Mouse (Mus musculus): Measurements from ENCODE around the gene Pdk2. TPM values are rescaled to one million over a fixed set of nuclear protein-coding genes. Genes with fewer than 3 reads are reported as not detected.

The Pdk2 gene
- total RNA-seq (2021): 100 to 1,000 TPM; 116 to 128 TPM
- long read RNA-seq, experiment 1, transcript Pdk2-201 (11 exons, 2,246 nt): major isoform, 259 of 294 reads
- long read RNA-seq, experiment 1, partial matches to known transcripts: 12 of 294 reads
- long read RNA-seq, experiment 1, other reads (novel, unspliced or antisense): 23 of 294 reads
- long read RNA-seq, experiment 2, transcript Pdk2-201 (11 exons, 2,246 nt): major isoform, 134 of 160 reads
- long read RNA-seq, experiment 2, partial matches to known transcripts: 10 of 160 reads
- long read RNA-seq, experiment 2, other reads (novel, unspliced or antisense): 16 of 160 reads

DNA sequence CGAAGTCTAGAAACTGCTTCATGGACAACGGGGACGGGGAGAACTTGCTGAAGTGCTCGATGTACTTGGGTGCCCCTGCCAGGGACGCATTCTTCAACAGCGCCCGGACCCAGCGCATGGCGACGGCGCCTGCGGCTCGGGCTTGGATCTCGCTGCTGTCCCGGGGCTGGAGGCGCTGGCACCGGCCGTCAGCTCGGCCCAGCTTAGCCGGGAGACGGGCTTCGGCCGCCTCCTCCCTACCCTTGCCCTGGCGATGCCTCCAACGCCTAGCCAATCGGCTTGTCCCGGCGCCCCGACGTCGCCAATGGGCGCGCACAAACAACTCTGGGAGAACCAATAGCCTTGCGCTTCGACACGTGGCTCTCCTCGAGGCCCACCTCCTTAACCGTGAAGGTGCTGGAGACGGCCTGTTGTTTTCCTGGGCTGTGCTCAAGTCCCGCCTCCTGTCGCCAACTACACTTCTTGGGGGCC, at the start of gene Pdk2:
Gene Pdk2, minus strand, starts transcription at position 216 of the 471 bp plus-strand sequence.
- DNase-seq (ENCODE audit: low spot score in 2 of 2): peak; percentile 93 to 98

DNA sequence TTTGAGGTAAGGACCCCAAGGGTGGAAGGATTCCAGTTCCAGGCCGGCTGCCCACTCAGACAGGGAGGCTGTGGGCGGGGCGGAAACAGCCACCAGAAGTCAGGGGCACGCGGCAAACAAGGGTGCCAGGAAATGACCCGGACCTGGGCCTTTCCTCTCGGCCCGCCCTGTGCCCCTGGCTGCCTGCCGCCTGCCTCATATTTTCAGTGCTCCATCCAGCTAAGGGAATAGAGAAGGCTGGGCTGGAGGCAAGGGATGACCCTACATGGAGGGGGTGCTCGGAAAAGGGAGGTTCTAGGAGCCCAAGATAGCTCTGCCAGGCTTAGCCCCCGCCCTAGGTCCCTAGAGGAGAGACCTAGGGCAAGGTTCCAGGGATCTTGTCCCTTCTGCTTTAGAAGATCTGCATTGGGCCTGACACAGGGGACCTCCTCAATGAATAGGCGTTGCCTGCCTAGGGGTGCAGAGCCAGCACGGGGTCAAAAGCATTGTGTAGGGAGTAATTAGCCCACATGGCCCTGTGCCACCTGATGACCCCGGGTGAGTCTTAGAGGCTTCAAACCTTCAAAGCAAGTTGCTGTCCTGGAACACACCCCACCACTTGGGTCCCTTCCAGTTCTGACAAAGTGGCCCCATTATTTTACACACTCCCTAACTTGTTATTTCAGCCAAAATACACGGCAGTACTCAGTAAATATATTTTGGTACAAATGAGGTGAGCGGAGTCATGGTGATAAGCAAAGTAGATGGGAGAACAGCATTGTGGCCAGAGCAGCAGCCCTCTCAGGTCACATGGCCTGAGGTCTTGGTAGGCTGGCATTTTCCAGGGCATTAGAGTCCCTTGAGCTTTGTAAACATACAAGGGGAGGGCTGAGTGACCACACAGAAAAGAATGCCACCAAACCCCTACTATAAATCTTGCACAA, 48.0 kb upstream of the Pdk2 start:
- DNase-seq (ENCODE audit: low spot score in 2 of 2): no peak

DNA sequence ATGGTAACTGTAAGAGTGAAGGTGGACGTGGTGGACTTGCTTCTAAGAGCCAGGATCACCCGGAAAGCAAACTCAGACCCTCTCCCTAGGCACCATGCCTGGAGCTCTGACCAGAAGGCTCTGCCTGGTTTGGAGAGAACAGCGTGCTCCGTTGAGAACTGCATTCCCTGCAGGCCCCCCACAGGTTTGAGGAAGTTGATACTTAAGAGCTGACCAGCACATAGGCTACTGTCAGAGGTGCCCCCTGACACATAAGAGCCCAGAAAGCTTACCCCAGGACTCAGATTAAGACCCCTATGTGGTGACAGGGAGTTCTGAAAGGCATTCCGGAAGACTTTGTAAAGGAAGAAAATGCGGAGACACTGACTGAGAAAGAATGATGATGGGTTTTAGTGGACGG, 47.1 kb upstream of the Pdk2 start:
- no peak for DNase-seq (ENCODE audit: low spot score in 2 of 2)

DNA sequence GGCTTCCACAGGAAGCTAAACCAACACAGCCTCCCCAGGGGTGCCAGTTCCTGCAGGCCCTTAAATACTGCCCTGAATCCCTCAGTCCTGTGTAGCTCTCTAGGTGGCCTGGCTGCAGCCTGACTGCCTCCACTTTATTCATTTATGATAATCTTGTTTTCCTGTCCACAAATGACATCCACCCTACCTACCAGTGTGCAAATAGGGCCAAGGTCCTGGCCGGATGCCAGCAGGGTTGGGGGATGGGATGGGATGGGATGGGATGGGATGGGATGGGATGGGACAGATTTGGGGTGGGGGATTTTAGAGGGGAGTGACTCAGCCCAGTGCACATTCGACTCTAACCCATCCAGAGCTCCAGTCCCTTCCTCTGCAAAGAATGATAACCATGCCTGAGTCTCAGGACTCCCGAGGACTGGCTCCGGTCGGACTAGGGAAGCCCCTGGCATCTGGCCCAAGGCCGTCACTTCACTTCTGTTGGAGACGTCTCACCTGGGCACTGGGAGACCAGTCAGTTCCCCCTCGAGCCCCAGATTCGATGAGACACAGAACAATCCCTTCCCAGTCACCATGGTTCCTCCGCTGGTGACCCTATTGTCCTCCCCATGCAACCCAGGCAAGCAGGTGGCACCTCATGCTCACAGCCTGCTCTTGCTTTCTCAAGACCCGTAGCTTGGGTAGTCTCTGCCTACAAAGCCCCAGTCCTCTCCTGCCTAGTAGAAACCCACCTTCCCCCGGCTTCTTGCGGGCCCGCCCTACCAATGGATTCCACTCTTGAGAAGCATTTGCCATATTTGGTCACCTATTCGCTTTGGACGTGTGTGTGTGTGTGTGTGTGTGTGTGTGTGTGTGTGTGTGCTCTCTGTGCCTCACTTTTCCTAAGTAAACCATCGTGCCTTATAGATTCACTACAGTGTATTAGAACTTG, 46.4 kb upstream of the Pdk2 start:
- DNase-seq (ENCODE audit: low spot score in 2 of 2): no peak

DNA sequence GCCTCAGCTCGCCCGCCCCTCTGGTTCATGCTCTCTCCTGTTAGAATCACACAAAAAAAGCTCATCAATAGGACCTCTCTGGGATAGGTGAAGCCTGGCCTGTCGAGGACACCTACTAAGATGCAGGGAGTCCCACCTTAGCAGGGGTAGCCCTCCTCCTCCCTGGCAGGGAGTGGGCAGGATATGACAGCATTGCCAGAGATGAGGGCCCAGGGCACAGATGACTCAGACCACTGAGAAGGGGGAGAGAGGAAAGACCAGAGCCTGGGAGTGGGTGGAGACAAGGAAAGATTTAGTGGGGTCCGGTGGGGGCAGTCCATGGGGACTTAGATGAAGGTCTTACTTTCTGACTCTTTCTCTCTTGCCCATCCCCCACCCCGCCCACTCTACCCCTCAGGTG, 45.1 kb upstream of the Pdk2 start:
- DNase-seq (ENCODE audit: low spot score in 2 of 2): no peak

DNA sequence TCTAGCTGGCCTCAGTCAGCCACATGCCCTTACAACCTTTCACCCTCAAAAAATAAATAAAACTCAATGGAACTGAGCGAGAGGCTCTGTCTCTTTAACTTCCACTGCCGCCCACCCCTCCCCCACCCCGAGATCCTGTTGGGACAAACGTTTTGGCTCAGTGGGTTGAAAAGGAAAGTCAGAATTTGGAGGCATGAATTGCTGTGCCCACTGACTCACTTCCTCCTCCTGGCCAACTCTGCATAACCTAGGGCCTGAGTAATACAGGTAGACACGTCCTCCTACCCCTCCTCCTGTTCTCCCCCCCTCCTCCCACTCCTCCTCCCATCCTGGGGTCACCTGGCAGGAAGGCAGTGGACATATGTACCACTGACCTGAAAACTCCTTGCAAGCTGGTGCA, 44.6 kb upstream of the Pdk2 start:
- no peak for DNase-seq (ENCODE audit: low spot score in 2 of 2)

DNA sequence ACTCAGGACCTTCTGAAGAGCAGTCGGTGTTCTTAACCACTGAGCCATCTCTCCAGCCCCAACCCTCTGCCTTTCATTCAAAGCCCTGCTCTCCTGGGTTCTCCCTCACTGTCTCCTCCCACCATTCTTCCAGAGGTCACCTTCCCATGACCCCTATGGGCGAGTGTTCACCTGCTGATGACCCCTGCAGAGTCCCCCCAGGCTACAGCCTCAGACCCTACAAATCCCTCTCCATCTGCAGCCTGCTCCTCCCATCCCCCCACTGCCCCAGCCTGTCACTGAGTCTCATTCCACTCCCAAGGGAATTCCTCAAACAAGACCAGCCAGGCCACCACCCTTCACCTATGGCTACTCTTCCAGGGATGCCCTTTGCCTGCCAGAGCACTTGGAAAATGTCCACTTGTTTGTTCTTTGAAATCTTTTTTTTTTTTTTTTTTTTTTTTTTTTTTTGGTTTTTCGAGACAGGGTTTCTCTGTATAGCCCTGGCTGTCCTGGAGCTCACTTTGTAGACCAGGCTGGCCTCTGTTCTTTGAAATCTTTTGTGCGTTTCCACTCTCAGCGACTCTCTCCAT, 43.7 kb upstream of the Pdk2 start:
- DNase-seq (ENCODE audit: low spot score in 2 of 2): no peak

DNA sequence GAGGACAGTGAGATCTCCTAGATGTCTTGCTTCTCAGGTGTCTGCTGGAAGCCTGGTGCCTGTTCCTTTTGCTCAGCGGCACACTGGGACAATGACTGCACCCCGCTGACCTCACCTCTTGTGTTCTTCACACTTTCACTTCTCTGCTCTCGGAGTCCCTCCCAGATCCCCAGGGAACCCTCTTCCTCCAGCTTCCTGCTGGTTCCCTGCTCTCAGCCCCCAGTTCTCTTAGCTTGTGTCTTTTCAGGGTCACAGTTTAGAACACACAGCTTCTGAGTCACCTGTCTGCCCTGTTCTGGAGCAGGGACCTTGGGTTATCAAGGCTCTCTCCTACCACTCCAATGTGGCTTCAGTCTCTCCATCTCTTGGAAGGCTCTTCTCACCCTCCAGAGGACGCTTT, 43.0 kb upstream of the Pdk2 start:
- no peak for DNase-seq (ENCODE audit: low spot score in 2 of 2)

DNA sequence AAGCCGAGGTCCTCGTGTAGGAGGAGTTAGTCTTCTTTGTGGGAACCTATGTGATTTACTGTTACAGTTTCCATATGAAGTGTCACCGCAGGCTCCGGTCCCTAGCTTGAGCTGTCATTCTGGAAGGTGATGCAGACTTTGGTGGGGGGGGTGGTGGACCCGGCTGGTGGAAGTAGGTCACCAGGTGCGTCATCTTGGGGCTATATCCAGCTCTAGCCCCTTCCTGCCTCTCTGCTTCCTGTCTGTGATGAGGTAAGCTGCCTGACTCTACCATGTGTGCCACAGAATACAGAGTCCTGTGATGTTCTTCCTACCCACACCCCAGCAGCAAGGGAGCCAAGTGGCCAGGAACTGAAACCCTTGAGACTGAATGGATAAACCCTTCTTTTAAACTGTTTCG, 41.7 kb upstream of the Pdk2 start:
- no peak for DNase-seq (ENCODE audit: low spot score in 2 of 2)

DNA sequence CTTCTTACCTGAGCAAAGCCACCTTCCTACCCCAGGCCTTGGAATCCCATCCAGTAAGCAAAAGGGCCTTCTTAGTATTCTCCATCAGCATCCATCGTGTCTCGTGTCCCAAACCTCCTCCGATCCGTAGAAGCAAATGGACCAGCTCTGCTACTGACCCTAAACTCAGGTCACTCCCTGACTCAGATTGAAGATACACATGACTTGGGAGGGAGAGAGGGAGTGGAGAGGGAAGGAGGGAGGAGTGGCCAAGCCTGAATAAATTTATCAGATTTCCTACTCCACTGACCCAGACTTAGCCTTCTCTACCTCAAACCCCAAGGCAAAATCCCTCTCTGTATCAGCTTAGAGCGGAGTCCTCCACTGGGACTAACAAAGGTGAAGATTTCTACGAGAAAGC, 39.6 kb upstream of the Pdk2 start:
- no peak for DNase-seq (ENCODE audit: low spot score in 2 of 2)

DNA sequence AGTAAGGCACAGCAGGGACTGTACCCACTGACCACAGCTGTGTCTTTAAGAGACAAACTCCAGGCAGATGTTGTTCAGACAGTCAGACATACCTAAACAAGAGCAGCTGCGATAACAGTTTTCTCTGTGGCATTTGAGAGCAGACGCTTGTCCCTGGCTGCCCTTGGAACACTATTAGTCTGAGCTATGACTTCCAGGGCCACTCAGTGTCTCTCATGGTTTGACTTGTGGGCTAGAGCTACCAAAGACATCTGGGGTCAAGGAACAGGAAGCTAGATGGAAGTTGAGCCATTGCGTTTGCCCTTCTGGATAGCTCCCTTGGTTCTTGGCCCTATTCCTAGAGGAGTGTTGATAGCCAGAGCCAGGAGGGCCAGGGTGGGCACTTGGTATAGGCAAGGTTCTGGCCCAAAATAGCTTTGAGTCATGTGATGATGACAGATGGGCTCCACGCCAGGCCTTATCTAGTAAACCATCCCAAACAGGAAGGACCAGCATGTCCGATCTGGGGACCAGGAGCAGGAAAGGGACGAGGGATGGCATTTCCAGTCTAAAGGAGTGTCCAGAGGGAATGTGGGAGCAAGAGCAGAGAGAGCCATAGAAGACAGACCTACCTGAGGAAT, 38.2 kb upstream of the Pdk2 start:
- no peak for DNase-seq (ENCODE audit: low spot score in 2 of 2)

DNA sequence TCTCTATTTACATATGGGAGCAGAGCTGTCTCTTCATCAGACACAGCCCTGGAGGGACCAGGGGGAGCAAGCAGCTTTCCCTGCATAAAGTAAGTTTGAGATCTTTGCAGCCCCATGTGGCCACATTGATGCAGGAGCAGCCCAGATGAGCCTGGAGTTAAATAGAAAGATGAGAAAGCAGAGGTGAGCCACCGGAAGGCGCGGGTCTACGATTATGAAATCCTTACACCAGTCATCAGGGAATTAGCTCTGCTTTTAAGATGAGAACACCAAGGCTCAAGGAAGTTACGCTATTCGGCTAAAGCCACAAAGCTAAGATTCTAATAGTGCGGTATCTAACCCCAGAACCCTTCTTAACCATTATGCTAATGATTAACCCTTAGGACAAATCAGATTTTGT, 36.8 kb upstream of the Pdk2 start:
- DNase-seq (ENCODE audit: low spot score in 2 of 2): no peak

DNA sequence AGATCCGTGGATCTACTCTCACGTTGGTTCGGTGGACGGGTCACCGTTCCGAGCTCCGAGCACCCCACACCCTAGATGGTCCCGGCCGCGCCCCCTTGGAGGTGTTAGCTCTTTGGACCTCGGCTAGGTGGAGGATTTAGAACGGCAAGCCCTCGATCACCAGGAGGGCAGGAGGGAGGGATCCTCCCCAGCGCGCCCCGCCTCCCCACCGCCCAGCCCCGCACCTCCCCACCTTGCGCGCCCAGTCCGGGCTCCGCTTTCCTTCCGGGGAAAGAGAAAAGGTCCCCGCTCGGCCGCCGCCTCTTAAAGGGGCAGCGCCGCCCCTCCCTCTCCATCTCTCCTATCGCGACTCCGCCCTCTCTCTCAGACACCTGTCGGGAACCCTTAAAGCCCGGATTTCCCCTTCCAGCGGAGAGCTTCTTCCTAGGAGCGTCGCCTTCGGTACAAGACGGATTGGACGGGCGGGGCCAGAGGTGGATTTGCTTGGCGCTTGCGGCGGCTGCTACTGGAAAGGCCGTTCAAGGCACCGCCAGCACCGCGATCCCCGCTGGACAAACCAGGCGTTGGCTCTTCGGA, 35.5 kb upstream of the Pdk2 start, which contains the start of gene Itga3:
Gene Itga3, minus strand, starts transcription at position 266 of the 576 bp plus-strand sequence.
- peak; percentile 55 to 61 for DNase-seq (ENCODE audit: low spot score in 2 of 2)

DNA sequence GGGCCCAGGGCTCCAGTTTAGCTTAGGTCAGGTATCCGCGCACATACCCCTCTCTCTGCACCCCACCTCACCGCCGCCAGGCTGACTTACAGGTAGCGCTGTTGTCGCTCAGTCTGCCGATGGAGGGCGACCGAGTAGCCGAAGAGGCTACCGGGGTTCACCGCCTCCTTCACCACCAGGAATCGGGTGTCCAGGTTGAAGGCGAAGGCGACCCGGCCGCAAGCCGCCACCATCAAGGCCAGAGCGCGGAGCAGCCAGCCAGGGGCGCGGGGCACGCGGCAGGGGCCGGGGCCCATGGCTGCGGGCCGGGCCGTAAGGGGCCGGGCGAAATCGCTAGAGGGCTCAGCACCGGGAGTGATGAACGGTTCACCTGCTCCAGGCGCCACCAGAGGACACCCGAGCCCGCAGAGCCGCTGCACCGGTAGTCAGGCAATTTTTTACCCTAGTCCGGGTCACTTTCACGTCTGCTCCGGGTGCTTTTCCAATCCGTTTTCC, 34.9 kb upstream of the Pdk2 start:
- peak; percentile 48 to 60 for DNase-seq (ENCODE audit: low spot score in 2 of 2)

DNA sequence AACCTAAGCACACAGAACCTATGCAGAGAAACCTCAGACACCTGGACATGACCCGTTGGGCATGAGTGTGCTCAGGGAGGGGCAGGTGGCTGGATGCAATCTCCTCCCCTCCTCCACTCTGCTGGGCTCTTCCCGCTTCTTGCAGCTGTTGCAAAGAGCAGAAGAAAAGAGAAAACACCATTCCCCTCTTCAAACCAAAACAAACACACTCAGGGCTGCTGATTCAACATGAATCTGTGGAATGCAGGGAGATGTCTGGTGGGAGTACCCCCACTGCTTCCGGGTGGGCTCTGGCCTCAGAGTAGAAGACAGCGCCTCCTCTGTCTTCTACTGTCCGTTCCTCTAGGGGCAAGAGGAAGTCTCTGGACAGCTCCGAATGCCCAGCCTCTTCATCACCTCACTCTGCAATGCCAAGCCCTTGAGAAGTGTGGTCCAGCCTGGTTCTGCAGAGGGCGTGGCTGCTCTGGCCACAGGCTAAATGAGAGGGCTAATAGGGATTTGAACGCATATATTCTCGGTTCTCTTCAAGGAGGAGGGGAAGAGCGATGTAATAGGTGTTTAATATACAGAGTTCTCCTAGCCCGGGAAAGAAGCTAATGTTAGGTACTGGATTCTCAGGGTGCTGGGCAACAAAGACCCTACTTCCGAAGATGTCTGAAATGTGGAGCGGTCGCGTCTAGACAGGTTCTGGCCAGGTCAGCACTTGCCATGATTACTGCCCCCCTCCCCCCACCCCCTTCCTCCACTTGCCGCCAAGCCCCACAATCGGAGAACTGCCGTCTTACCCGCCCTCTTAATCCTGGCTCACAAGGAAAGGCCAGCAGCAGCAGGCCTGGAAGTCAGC, 34.3 kb upstream of the Pdk2 start:
- DNase-seq (ENCODE audit: low spot score in 2 of 2): no peak

DNA sequence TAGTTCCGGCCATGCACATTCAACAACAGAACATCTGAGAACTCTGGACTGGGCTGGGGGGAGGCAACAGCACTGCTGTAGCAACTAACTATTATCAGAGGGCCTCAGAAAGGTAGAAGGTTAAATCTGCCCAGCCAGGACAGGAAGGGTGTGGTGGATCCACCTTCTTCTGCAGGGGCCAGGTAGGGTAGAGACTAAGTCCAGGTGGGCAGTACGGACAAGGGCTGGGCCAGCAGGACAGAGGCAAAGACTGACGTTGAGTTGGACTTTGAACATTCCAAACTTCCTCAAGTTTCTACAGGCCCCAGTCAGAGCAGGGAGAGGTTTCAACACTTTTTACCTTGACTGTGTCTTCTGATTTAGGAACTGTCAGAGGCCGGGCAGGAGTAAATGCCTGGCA, 33.5 kb upstream of the Pdk2 start:
- no peak for DNase-seq (ENCODE audit: low spot score in 2 of 2)

DNA sequence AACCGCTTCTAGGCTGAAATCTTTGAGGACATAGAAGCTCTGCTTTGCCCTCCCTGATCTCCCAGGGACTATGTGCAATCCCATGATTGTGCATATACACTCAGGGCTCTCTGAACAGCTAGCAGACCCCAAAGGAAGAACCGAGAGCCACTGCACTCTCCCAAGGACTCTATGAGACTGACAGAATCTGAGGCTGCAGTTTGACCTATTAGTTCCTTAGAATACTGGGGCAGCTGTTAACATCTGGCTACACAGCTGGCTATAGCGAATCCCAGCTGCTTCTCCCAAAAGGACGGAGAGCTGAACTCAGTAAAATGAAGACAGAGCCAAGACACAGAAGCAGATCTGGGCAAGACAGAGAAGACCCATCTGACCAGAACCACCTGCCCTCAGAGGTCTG, 32.7 kb upstream of the Pdk2 start:
- DNase-seq (ENCODE audit: low spot score in 2 of 2): no peak

DNA sequence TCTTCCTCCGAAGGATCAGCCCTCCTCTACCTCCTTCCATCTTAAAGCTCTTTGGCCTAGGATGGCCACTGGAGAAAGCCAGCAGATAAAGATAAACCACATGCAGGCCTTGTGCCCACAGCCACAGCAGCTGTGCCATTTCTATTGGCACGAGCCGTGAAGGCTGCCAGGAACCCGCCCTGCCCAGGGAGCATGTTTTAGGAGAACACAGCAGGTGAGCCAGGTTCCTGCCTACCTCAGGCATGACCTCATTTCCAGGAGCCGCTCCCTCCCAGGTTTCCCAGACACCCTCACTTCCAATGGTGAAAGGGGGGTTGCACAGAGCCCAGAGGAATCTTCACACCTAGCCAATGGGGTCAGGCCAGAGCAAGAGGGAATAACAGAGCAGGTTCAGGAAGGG, 31.6 kb upstream of the Pdk2 start:
- no peak for DNase-seq (ENCODE audit: low spot score in 2 of 2)

DNA sequence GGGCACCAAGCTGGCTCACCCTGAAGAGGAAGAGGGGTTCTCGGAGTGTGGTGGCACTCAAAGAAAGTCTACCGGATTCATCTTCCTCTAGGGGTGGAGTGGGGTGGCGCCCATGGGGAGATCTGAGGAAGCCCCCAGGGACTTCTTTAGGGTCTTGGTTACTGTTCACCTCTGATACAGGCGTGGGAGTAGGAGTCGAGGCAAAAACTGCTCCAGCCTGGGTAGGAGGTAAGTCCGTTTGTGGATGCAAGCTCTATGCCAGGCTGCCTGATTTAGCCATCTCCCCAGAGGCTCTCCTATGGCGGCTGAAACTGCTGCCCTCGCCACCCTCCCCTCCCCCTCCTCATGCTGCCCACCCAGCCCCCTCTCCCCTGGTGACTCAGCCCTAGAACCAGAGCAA, 31.0 kb upstream of the Pdk2 start:
- DNase-seq (ENCODE audit: low spot score in 2 of 2): no peak
